Mouse (Mus musculus) kidney, adult 18-20 months (tissue): Measurements from ENCODE around the gene Sgsm1.

Source experiments
- DNase-seq: peaks from one replicate; pipeline ENCODE4 v3.0.0; 2021

Sgsm1 gene

GRCm38 (mm10) chr5:113281557-113281956, 29.0 kb downstream of the Sgsm1 start:
- no peak for DNase-seq

- no peak for DNase-seq
These were observed 30.3 kb downstream of the Sgsm1 start for GRCm38 (mm10) chr5:113280138-113280856.

GRCm38 (mm10) chr5:113275839-113276238, 34.7 kb downstream of the Sgsm1 start:
- DNase-seq: no peak

- DNase-seq: no peak
These were observed 39.3 kb downstream of the Sgsm1 start for GRCm38 (mm10) chr5:113271207-113271811.

- no peak for DNase-seq
These were observed 40.5 kb downstream of the Sgsm1 start for GRCm38 (mm10) chr5:113270043-113270442.

- no peak for DNase-seq
These were observed 42.3 kb downstream of the Sgsm1 start for GRCm38 (mm10) chr5:113268246-113268645.

GRCm38 (mm10) chr5:113265637-113266036, 44.9 kb downstream of the Sgsm1 start:
- DNase-seq: no peak

- DNase-seq: no peak
These were observed 59.8 kb downstream of the Sgsm1 start for GRCm38 (mm10) chr5:113250806-113251205.

GRCm38 (mm10) chr5:113249263-113249930, 61.2 kb downstream of the Sgsm1 start:
- no peak for DNase-seq

GRCm38 (mm10) chr5:113230196-113230595, 80.4 kb downstream of the Sgsm1 start:
- DNase-seq: no peak

- DNase-seq: peak; percentile 92
These were observed 83.9 kb downstream of the Sgsm1 start, which contains the start of gene Tmem211 for GRCm38 (mm10) chr5:113226632-113227102. Gene Tmem211, plus strand, starts transcription at chr5:113226909.

- DNase-seq: no peak
These were observed 84.7 kb downstream of the Sgsm1 start for GRCm38 (mm10) chr5:113225686-113226435.

GRCm38 (mm10) chr5:113225271-113225670, 85.3 kb downstream of the Sgsm1 start:
- DNase-seq: no peak

- peak; percentile 34 for DNase-seq
These were observed 86.7 kb downstream of the Sgsm1 start for GRCm38 (mm10) chr5:113223888-113224287.

- DNase-seq: peak; percentile 90
These were observed 89.3 kb downstream of the Sgsm1 start, which contains the start of gene 2900026A02Rik for GRCm38 (mm10) chr5:113221147-113221865. Gene 2900026A02Rik, minus strand, starts transcription at chr5:113221236.

- DNase-seq: peak; percentile 81
These were observed 90.0 kb downstream of the Sgsm1 start for GRCm38 (mm10) chr5:113220383-113221146.

GRCm38 (mm10) chr5:113219876-113220275, 90.7 kb downstream of the Sgsm1 start:
- DNase-seq: peak; percentile 34

GRCm38 (mm10) chr5:113219450-113219849, 91.1 kb downstream of the Sgsm1 start:
- DNase-seq: peak; percentile 52

GRCm38 (mm10) chr5:113218617-113219235, 91.9 kb downstream of the Sgsm1 start:
- DNase-seq: peak; percentile 50

- DNase-seq: peak; percentile 59
These were observed 93.5 kb downstream of the Sgsm1 start for GRCm38 (mm10) chr5:113217076-113217475.
